In the genomic region with DNA sequence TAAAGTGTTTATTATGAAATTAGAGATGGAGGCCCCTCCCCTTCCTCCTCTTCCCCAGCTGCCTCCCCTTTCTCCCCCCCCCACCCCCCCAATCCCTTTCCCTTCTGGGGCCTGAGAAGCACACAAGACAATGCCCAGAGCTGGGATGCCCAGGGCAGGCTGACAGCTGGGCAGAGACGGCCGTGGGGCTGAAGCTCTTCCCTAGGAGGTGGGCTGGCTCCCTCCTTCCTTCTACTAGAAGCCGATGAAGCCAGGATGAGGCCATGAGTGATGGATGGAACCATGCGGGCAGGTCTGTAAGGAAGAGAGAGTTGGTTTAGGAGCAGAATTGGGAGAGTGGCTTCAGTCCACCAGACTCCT, we compare ENCODE assay signal across 23 mouse cellular contexts. TPM values are rescaled to one million over a fixed set of nuclear protein-coding genes. Genes with fewer than 3 reads are reported as not detected.
A peak's percentile ranks its signal among the peaks of the same experiment; 100 is the strongest.
DNase-seq lines count a peak whose midpoint lies in the region; ATAC-seq and TF ChIP-seq lines count a peak whose summit lies in the region.
"Had no signal": no experiment of that assay in that cellular context is flagged by ENCODE, and none has a peak within 500 bp of the region (broad histone marks: within the 10 kb centered on the region; RNA-seq: fewer than 3 reads in every experiment).

No protein-coding gene starts in this region.

- TF ChIP-seq POLR2A in heart, adult 2 months (IDR thresholded peaks at IDR 0.05; ENCODE audit: insufficient read depth, low read depth, low read length), result no peak

- H3K4me2 ChIP-seq in heart, embryonic 13.5 days, result no peak overlapping the region
- no peak overlapping the region for H3K4me2 ChIP-seq in hindbrain, embryonic 15.5 days
- H3K4me2 ChIP-seq in stomach, embryonic 15.5 days, result no peak overlapping the region

- no peak overlapping the region for H3K27ac ChIP-seq in heart, embryonic 13.5 days (replicated peaks)
- H3K27ac ChIP-seq in heart, adult 2 months, result no peak overlapping the region
- H3K27ac ChIP-seq in hindbrain, embryonic 15.5 days (replicated peaks), result 0 out of 2 replicates have a peak overlapping the region, but pooled peaks have one; percentile 53
- H3K27ac ChIP-seq in stomach, embryonic 15.5 days, result no peak overlapping the region

- no peaks in the 10 kb centered on the region for H3K9me3 ChIP-seq in heart, embryonic 13.5 days
- H3K9me3 ChIP-seq in hindbrain, embryonic 15.5 days, result no peaks in the 10 kb centered on the region
- no peaks in the 10 kb centered on the region for H3K9me3 ChIP-seq in stomach, embryonic 15.5 days

- H3K4me3 ChIP-seq in heart, embryonic 13.5 days, result no peak overlapping the region
- no peak overlapping the region for H3K4me3 ChIP-seq in heart, adult 2 months
- H3K4me3 ChIP-seq in hindbrain, embryonic 15.5 days, result no peak overlapping the region
- no peak overlapping the region for H3K4me3 ChIP-seq in stomach, embryonic 15.5 days (replicated peaks)

- no peak for ATAC-seq in heart, embryonic 13.5 days (ENCODE audit: extremely low read depth, insufficient number of reproducible peaks, low FRiP score, low TSS enrichment)
- no peak for ATAC-seq in hindbrain, embryonic 15.5 days (ENCODE audit: low FRiP score, low read depth)
- peak; percentile 44; the same call in 1 of the 2 replicates for ATAC-seq in stomach, embryonic 15.5 days (ENCODE audit: insufficient read depth, low FRiP score, low read depth)

- H3K4me1 ChIP-seq in heart, embryonic 13.5 days, result no peaks in the 10 kb centered on the region
- H3K4me1 ChIP-seq in heart, adult 2 months (ENCODE audit: control insufficient read depth, insufficient read depth, low read length), result no peaks in the 10 kb centered on the region
- H3K4me1 ChIP-seq in hindbrain, embryonic 15.5 days (replicated peaks), result 0 out of 2 replicates have a peak, but pooled peaks cover 4% of the 10 kb centered on the region
- H3K4me1 ChIP-seq in stomach, embryonic 15.5 days, result no peaks in the 10 kb centered on the region

- no peak for TF ChIP-seq CTCF in heart, adult 2 months (IDR thresholded peaks at IDR 0.05)

- peak overlapping the region; percentile 19; the same call in 1 of the 2 replicates for H3K9ac ChIP-seq in heart, embryonic 13.5 days
- H3K9ac ChIP-seq in heart, adult 2 months (ENCODE audit: low read depth, low read length), result no peak overlapping the region
- H3K9ac ChIP-seq in hindbrain, embryonic 15.5 days, result no peak overlapping the region
- H3K9ac ChIP-seq in stomach, embryonic 15.5 days, result no peak overlapping the region

- 78% methylated on average over 4 of the region's 4 CpGs for WGBS in heart, embryonic 13.5 days
- 82% methylated on average over 4 of the region's 4 CpGs for WGBS in heart, adult 2 months
- WGBS in hindbrain, embryonic 15.5 days, result 36% methylated on average over 4 of the region's 4 CpGs
- WGBS in stomach, embryonic 15.5 days, result 57% methylated on average over 4 of the region's 4 CpGs

- H3K27me3 ChIP-seq in heart, embryonic 13.5 days (replicated peaks), result no peaks in the 10 kb centered on the region
- no peaks in the 10 kb centered on the region for H3K27me3 ChIP-seq in heart, adult 2 months (ENCODE audit: control insufficient read depth, insufficient read depth, low read length)
- no peaks in the 10 kb centered on the region for H3K27me3 ChIP-seq in hindbrain, embryonic 15.5 days
- H3K27me3 ChIP-seq in stomach, embryonic 15.5 days (replicated peaks), result no peaks in the 10 kb centered on the region

- peaks cover 46% of the 10 kb centered on the region for H3K36me3 ChIP-seq in heart, embryonic 13.5 days
- H3K36me3 ChIP-seq in heart, adult 2 months (ENCODE audit: control insufficient read depth, insufficient read depth, low read length), result no peaks in the 10 kb centered on the region
- peaks cover 46% of the 10 kb centered on the region for H3K36me3 ChIP-seq in hindbrain, embryonic 15.5 days
- H3K36me3 ChIP-seq in stomach, embryonic 15.5 days, result peaks cover 24% of the 10 kb centered on the region

- H3K79me2 ChIP-seq in heart, adult 2 months (replicated peaks; ENCODE audit: control insufficient read depth, insufficient read depth, low read length), result no peaks in the 10 kb centered on the region

- no peak for TF ChIP-seq EP300 in heart, adult 2 months (IDR thresholded peaks at IDR 0.05; ENCODE audit: insufficient read depth, low read depth, low read length)

- intact Hi-C loops in heart, adult 2 months (cut with DNase I), result no loop called here

- DNase-seq in heart, adult 2 months, result no peak
- peak; percentile 47 for DNase-seq in retina, postnatal 1 day
- no peak for DNase-seq in retina, embryonic 14.5 days (ENCODE audit: low spot score)
- DNase-seq in thymus, adult 18-20 months, result no peak
- no peak for DNase-seq in layer of hippocampus, adult 18-20 months (ENCODE audit: low spot score in 2 of 2)
- DNase-seq: adrenal gland, adult 2 months; cerebellum, adult 11 months; kidney, adult 8-10 months had no signal

RNA-seq across cellular contexts. Expression of a gene that starts 9.5 kb away (rescaled TPM):
- not detected in 2 replicates for polyA plus RNA-seq in heart, embryonic 13.5 days (2015; fragmentation: Nextera tagmentation; extraction: Ambion mirVana)
- not detected for total RNA-seq in heart, adult 2 months (2021)
- polyA plus RNA-seq in heart, adult 2 months (2012; rRNA removed), result not detected in 2 replicates
- polyA plus RNA-seq in hindbrain, embryonic 15.5 days (2015; fragmentation: Nextera tagmentation; extraction: Ambion mirVana), result not detected in 2 replicates
- polyA plus RNA-seq in stomach, embryonic 15.5 days (2015; fragmentation: Nextera tagmentation; extraction: Ambion mirVana), result not detected in 2 replicates
- not detected for total RNA-seq in layer of hippocampus, adult 18-20 months (2021)
- total RNA-seq: adrenal gland, adult 2 months; common myeloid progenitor, adult 5-6 weeks; ES-E14; gastrocnemius, postnatal 4 days; hematopoietic stem cell, adult 5-6 weeks; left cerebral cortex, adult 18-20 months had no signal
- polyA plus RNA-seq: adrenal gland, adult 2 months; C2C12; frontal cortex, adult 2 months; heart, embryonic 14.5 days; large intestine, adult 2 months; limb, embryonic 11.5 days; liver, embryonic 16.5 days; thymus, postnatal 0 days had no signal

RNA-seq across cellular contexts. Expression of a gene that starts 9.9 kb away (rescaled TPM):
- polyA plus RNA-seq in heart, embryonic 13.5 days (2015; fragmentation: Nextera tagmentation; extraction: Ambion mirVana), result 1.7 and 2.1 TPM in 2 replicates
- total RNA-seq in heart, adult 2 months (2021), result under 1 TPM; 0.18 to 0.31 TPM
- 1.00 and 1.1 TPM in 2 replicates for polyA plus RNA-seq in heart, adult 2 months (2012; rRNA removed)
- polyA plus RNA-seq in hindbrain, embryonic 15.5 days (2015; fragmentation: Nextera tagmentation; extraction: Ambion mirVana), result 12.2 and 12.6 TPM in 2 replicates
- polyA plus RNA-seq in stomach, embryonic 15.5 days (2015; fragmentation: Nextera tagmentation; extraction: Ambion mirVana), result 3.7 and 4.5 TPM in 2 replicates
- 10 to 100 TPM; 20.4 to 22.3 TPM for total RNA-seq in layer of hippocampus, adult 18-20 months (2021)

RNA-seq across cellular contexts. Expression of a gene that starts 10.0 kb away (rescaled TPM):
- polyA plus RNA-seq in heart, embryonic 13.5 days (2015; fragmentation: Nextera tagmentation; extraction: Ambion mirVana), result 0.23 and 0.68 TPM in 2 replicates
- total RNA-seq in heart, adult 2 months (2021), result not detected
- not detected in 2 replicates for polyA plus RNA-seq in heart, adult 2 months (2012; rRNA removed)
- not detected in 2 replicates for polyA plus RNA-seq in hindbrain, embryonic 15.5 days (2015; fragmentation: Nextera tagmentation; extraction: Ambion mirVana)
- 0.03 TPM in 2 replicates for polyA plus RNA-seq in stomach, embryonic 15.5 days (2015; fragmentation: Nextera tagmentation; extraction: Ambion mirVana)
- total RNA-seq in layer of hippocampus, adult 18-20 months (2021), result under 1 TPM; 0.25 to 0.54 TPM
- total RNA-seq: adrenal gland, adult 2 months; common myeloid progenitor, adult 5-6 weeks; ES-E14; gastrocnemius, postnatal 4 days; hematopoietic stem cell, adult 5-6 weeks had no signal
- polyA plus RNA-seq: adrenal gland, adult 2 months; heart, embryonic 14.5 days; large intestine, adult 2 months; liver, embryonic 16.5 days had no signal

RNA-seq across cellular contexts. Expression of a gene that starts 13.4 kb away (rescaled TPM):
- polyA plus RNA-seq in heart, embryonic 13.5 days (2015; fragmentation: Nextera tagmentation; extraction: Ambion mirVana), result 323 and 363 TPM in 2 replicates
- total RNA-seq in heart, adult 2 months (2021), result 100 to 1,000 TPM; 164 to 187 TPM
- 180 and 209 TPM in 2 replicates for polyA plus RNA-seq in heart, adult 2 months (2012; rRNA removed)
- polyA plus RNA-seq in hindbrain, embryonic 15.5 days (2015; fragmentation: Nextera tagmentation; extraction: Ambion mirVana), result 441 and 446 TPM in 2 replicates
- polyA plus RNA-seq in stomach, embryonic 15.5 days (2015; fragmentation: Nextera tagmentation; extraction: Ambion mirVana), result 370 and 382 TPM in 2 replicates
- total RNA-seq in layer of hippocampus, adult 18-20 months (2021), result 100 to 1,000 TPM; 209 to 210 TPM

RNA-seq across cellular contexts. Expression of a gene that starts 25.4 kb away (rescaled TPM):
- polyA plus RNA-seq in heart, embryonic 13.5 days (2015; fragmentation: Nextera tagmentation; extraction: Ambion mirVana), result 5.8 and 6.0 TPM in 2 replicates
- total RNA-seq in heart, adult 2 months (2021), result 1 to 10 TPM; 5.9 to 6.4 TPM
- polyA plus RNA-seq in heart, adult 2 months (2012; rRNA removed), result 2.4 and 4.4 TPM in 2 replicates
- 5.1 and 6.1 TPM in 2 replicates for polyA plus RNA-seq in hindbrain, embryonic 15.5 days (2015; fragmentation: Nextera tagmentation; extraction: Ambion mirVana)
- 6.7 and 8.3 TPM in 2 replicates for polyA plus RNA-seq in stomach, embryonic 15.5 days (2015; fragmentation: Nextera tagmentation; extraction: Ambion mirVana)
- total RNA-seq in layer of hippocampus, adult 18-20 months (2021), result 1 to 10 TPM; 5.6 TPM
